Mouse (Mus musculus): ENCODE data around the gene Ecd. TPM values are rescaled to one million over a fixed set of nuclear protein-coding genes. Genes with fewer than 3 reads are reported as not detected.

Gene Ecd
- polyA plus RNA-seq (2015; fragmentation: Nextera tagmentation; extraction: Ambion mirVana): 13.5 and 15.5 TPM in 2 replicates

DNA sequence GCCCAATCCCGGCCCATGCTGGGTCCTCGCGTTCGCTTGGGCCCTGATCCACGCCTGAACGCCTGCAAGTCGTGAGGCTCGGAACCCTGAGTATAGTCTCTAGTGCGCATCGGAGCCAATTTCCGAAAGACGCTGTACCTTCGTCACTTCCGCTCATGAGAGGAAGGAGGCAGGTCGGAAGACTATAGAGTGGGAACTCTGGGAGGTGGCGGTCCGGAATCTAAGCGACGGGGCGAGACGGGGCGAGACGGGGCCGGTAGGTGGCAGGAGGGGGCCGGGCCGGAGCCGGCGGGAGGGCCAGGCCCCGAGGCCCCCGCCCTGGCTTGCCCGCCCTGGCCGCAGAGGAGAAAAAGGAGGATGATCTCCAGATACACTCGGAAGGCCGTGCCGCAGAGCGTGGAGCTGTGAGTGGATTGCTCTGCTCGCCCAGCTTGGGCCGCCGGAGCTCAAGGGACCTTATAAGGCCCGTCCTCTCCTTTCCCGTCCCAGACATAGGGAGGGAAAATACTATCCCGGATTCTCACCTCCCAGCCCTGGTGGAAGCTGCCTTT, at the start of gene Ecd, which contains the start of gene Fam149b:
TSS of gene Ecd (minus strand) at position 131 of the 551 bp plus-strand sequence.
TSS of gene Fam149b (plus strand) at position 172 of the 551 bp plus-strand sequence.
- H3K36me3 ChIP-seq (ENCODE audit: control insufficient read depth, insufficient read depth): peaks cover 25% of the 10 kb centered on the region
- under 1% methylated on average over 39 of the region's 42 CpGs for WGBS
- ATAC-seq: peak; percentile 96

DNA sequence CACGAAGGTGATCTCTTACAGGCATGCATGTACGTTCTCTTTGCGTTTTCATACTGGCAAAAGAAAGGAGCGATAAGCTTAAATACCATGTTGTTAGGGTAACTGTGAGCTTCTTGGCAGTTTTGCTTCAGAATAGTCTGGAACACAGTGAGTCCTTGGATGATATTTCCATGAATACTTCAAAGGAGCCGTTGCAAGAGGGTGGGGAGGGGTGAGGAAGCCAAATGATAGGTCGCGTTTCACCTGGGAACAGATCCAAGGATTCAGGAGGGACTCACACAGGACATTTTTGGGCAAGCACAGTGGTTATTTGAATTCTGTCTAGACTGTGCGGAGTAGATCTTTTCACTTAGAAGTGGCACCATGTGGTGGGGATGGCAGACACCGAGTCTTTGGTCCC, 49.3 kb upstream of the Ecd start:
- WGBS: 86% methylated on average over 9 of the region's 9 CpGs
- no peak for TF ChIP-seq CTCF (IDR thresholded peaks at IDR 0.05; ENCODE audit: low read depth)

More for the DNA sequence above, at the start of gene Ecd, which contains the start of gene Fam149b:
- Histone ChIP-seq H3K4me1 (replicated peaks; ENCODE audit: control insufficient read depth, insufficient read depth, low read length) (no peaks in the 10 kb centered on the region; the same call in 1 of the 2 replicates), H3K9ac (ENCODE audit: low read depth, low read length) (peak within 1 kb of the TSS; percentile 88), H3K27me3 (replicated peaks; ENCODE audit: control insufficient read depth, insufficient read depth, low read length) (no peaks in the 10 kb centered on the region), H3K9me3 (ENCODE audit: control insufficient read depth) (no peaks in the 10 kb centered on the region), H3K4me2 (replicated peaks; ENCODE audit: low read depth) (peak within 1 kb of the TSS; percentile 79), H3K4me3 (ENCODE audit: low read depth, low read length) (peak within 1 kb of the TSS; percentile 62), H3K27ac (ENCODE audit: low read depth, low read length) (peak within 1 kb of the TSS; percentile 94)
- peak; percentile 78 for TF ChIP-seq CTCF (IDR thresholded peaks at IDR 0.05; ENCODE audit: low read depth)

DNA sequence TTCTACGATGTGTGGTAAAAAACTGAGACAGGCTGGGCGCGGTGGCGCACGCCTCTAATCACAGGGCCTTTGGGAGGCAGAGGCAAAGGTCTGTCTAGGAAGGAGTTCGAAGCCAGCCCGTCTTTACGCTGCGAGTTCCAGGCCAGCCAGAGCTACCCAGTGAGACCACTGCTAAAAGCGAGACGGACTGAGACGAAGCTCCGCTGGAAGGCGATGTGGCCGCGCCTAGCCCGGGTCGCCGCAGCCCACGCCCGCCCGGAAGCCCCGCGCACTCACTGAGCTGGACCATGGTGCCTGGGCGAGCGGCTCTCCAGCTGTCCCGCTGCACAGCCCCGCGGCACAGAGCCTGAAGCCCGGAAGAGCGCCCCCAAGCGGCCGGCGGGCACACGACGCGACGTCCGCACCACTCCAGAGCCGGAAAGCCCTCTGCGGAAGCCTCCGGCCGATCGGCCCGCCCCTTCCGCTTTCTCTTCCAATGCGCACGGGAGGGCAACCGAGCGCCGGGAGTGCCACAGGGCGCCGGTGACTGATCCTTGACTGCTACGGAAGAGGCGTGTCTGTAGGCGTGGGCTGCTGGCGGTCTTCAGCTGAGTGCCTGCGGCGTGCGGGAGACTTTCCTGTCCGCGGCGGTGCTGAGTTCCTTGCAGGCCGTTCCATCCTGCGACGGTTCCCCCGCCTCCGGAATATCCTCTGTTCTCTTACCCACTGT, 45.4 kb upstream of the Ecd start, which contains the start of gene Mrps16:
TSS of gene Mrps16 (minus strand) at position 430 of the 709 bp plus-strand sequence.
- peak within 1 kb of the TSS; percentile 74 for H3K9ac ChIP-seq (ENCODE audit: low read depth, low read length)
- peak; percentile 95 for ATAC-seq
- H3K4me2 ChIP-seq (replicated peaks; ENCODE audit: low read depth): peak within 1 kb of the TSS; percentile 68
- H3K4me3 ChIP-seq (ENCODE audit: low read depth, low read length): peak within 1 kb of the TSS; percentile 67
- H3K9me3 ChIP-seq (ENCODE audit: control insufficient read depth): no peaks in the 10 kb centered on the region
- TF ChIP-seq CTCF (IDR thresholded peaks at IDR 0.05; ENCODE audit: low read depth): peak; percentile 99
- under 1% methylated on average over 68 of the region's 68 CpGs for WGBS
- H3K4me1 ChIP-seq (replicated peaks; ENCODE audit: control insufficient read depth, insufficient read depth, low read length): no peaks in the 10 kb centered on the region
- H3K27ac ChIP-seq (ENCODE audit: low read depth, low read length): peak within 1 kb of the TSS; percentile 69
- no peaks in the 10 kb centered on the region for H3K27me3 ChIP-seq (replicated peaks; ENCODE audit: control insufficient read depth, insufficient read depth, low read length)
- H3K36me3 ChIP-seq (ENCODE audit: control insufficient read depth, insufficient read depth): peaks cover 8% of the 10 kb centered on the region

More for the DNA sequence above, 49.3 kb upstream of the Ecd start:
- Histone ChIP-seq H3K9me3 (ENCODE audit: control insufficient read depth) (no peaks in the 10 kb centered on the region), H3K27ac (ENCODE audit: low read depth, low read length) (no peak overlapping the region), H3K27me3 (replicated peaks; ENCODE audit: control insufficient read depth, insufficient read depth, low read length) (no peaks in the 10 kb centered on the region), H3K36me3 (ENCODE audit: control insufficient read depth, insufficient read depth) (no peaks in the 10 kb centered on the region), H3K9ac (ENCODE audit: low read depth, low read length) (no peak overlapping the region), H3K4me3 (ENCODE audit: low read depth, low read length) (no peak overlapping the region), H3K4me1 (replicated peaks; ENCODE audit: control insufficient read depth, insufficient read depth, low read length) (no peaks in the 10 kb centered on the region), H3K4me2 (replicated peaks; ENCODE audit: low read depth) (no peak overlapping the region)
- ATAC-seq: no peak

DNA sequence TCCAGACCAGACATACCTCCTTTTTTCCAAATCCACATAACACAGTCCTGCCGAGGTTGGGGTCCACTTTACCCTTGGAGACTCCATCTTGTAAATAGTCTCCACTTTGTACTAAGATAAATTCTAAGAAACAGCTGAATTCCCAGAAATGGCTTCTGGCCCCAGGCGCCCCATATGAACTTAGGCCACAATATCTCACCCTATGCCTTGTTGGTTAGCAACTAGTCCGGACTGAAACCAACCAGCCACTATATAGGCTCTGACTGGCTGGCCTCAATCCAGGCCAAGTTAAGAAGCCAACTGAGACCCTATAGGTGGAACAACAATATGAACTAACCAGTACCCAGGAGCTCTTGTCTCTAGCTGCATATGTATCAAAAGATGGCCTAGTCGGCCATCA, 44.4 kb upstream of the Ecd start:
- 70% methylated on average over 3 of the region's 4 CpGs for WGBS
- Histone ChIP-seq H3K27me3 (replicated peaks; ENCODE audit: control insufficient read depth, insufficient read depth, low read length) (no peaks in the 10 kb centered on the region), H3K9me3 (ENCODE audit: control insufficient read depth) (no peaks in the 10 kb centered on the region), H3K27ac (ENCODE audit: low read depth, low read length) (no peak overlapping the region), H3K4me3 (ENCODE audit: low read depth, low read length) (no peak overlapping the region), H3K36me3 (ENCODE audit: control insufficient read depth, insufficient read depth) (peaks cover 8% of the 10 kb centered on the region), H3K9ac (ENCODE audit: low read depth, low read length) (no peak overlapping the region), H3K4me1 (replicated peaks; ENCODE audit: control insufficient read depth, insufficient read depth, low read length) (no peaks in the 10 kb centered on the region), H3K4me2 (replicated peaks; ENCODE audit: low read depth) (peak overlapping the region; percentile 68; the same call in 1 of the 2 replicates)
- TF ChIP-seq CTCF (IDR thresholded peaks at IDR 0.05; ENCODE audit: low read depth): no peak
- ATAC-seq: no peak

DNA sequence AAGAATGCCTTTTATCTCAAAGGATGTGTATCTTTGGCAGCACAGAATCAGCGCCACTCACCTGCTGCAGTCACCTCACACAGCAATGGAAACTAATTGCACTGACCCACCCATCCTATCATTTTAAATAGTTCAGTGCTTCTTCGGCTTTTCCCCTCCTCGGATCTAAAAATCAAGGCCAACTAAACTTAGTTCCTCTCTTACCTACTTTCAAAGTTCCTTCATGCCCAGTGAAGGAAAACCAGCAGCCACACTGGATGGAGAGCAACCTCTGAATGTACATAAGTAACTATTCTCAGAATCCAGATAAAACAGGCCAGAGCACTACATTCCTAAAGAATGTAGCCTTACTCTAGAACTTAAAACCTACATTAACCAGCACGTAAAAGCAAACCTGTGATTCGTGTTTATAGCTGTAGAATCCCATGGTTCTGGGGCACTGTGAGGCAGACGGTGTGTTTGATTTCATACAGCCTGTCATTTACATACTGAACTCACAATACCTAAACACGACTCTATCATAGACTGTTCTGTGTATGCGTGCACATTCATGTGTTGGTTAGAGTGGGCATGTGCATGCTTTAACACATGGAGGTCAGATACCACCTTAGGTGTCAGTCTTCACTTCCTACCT, 41.6 kb upstream of the Ecd start:
- ATAC-seq: no peak
- H3K9me3 ChIP-seq (ENCODE audit: control insufficient read depth): no peaks in the 10 kb centered on the region
- peak overlapping the region; percentile 75; the same call in 1 of the 2 replicates for H3K4me3 ChIP-seq (ENCODE audit: low read depth, low read length)
- H3K36me3 ChIP-seq (ENCODE audit: control insufficient read depth, insufficient read depth): peaks cover 16% of the 10 kb centered on the region
- 78% methylated on average over 8 of the region's 8 CpGs for WGBS
- no peak overlapping the region for H3K9ac ChIP-seq (ENCODE audit: low read depth, low read length)
- H3K4me2 ChIP-seq (replicated peaks; ENCODE audit: low read depth): peak overlapping the region; percentile 86; the same call in 1 of the 2 replicates
- no peak overlapping the region for H3K27ac ChIP-seq (ENCODE audit: low read depth, low read length)
- no peaks in the 10 kb centered on the region for H3K4me1 ChIP-seq (replicated peaks; ENCODE audit: control insufficient read depth, insufficient read depth, low read length)
- H3K27me3 ChIP-seq (replicated peaks; ENCODE audit: control insufficient read depth, insufficient read depth, low read length): no peaks in the 10 kb centered on the region
- no peak for TF ChIP-seq CTCF (IDR thresholded peaks at IDR 0.05; ENCODE audit: low read depth)
